Mouse (Mus musculus) CH12.LX (cell line): ENCODE data around the gene Krt18. TPM values are rescaled to one million over a fixed set of nuclear protein-coding genes. Genes with fewer than 3 reads are reported as not detected.

ENCODE experiments used
- DNase-seq: peaks from one replicate; pipeline ENCODE4 v3.0.0-alpha.2; 2013; ENCODE audit errors: extremely low read depth
- H3K27ac ChIP-seq: 2 replicates; pipeline ENCODE4 v1.5.1; 2012; ENCODE audit warnings: low read depth, mild to moderate bottlenecking, control low read depth, moderate library complexity; ENCODE audit not compliant: insufficient read depth
- H3K27me3 ChIP-seq: replicated peaks from 2 replicates; pipeline ENCODE3; 2012; ENCODE audit warnings: inconsistent platforms
- H3K36me3 ChIP-seq, 2 experiments: replicated peaks in 1 of 2; 2 replicates each; pipeline versions ENCODE3 to v1.6.1; 2012; ENCODE audit warnings: inconsistent platforms in 1 of 2, low read length in 1 of 2, mild to moderate bottlenecking in 1 of 2, mixed read lengths in 1 of 2, moderate library complexity in 1 of 2; ENCODE audit not compliant: control insufficient read depth in 1 of 2, insufficient read depth in 1 of 2
- H3K4me1 ChIP-seq, 2 experiments: 2 replicates each; pipeline ENCODE4 v1.6.1; 2012; ENCODE audit warnings: inconsistent platforms in 1 of 2, moderate library complexity in 1 of 2; ENCODE audit not compliant: insufficient read depth in 2 of 2, control insufficient read depth in 1 of 2
- H3K4me2 ChIP-seq: 2 replicates; pipeline ENCODE4 v1.6.1; 2012; ENCODE audit warnings: low read depth, mild to moderate bottlenecking, control low read depth; ENCODE audit not compliant: poor library complexity, insufficient read depth, severe bottlenecking
- H3K4me3 ChIP-seq, 3 experiments: fragments of 150-350 bp in 1 of 3; sonication (generic) in 1 of 3; replicated peaks in 1 of 3; 2 replicates each; pipeline versions ENCODE3 to v1.5.1; 2011 to 2012; ENCODE audit warnings: low read depth in 2 of 3, low read length in 2 of 3, mild to moderate bottlenecking in 2 of 3, moderate library complexity in 2 of 3, control low read depth in 1 of 3, improper control_type of control experiment in 1 of 3, inconsistent platforms in 1 of 3, mixed read lengths in 1 of 3; ENCODE audit not compliant: poor library complexity in 1 of 3
- H3K79me2 ChIP-seq: replicated peaks from 2 replicates; pipeline ENCODE4 v1.6.1; 2012; ENCODE audit warnings: mild to moderate bottlenecking, moderate library complexity; ENCODE audit not compliant: control insufficient read depth, poor library complexity, insufficient read depth, severe bottlenecking; ENCODE audit errors: extremely low read depth
- H3K9ac ChIP-seq: 2 replicates; pipeline ENCODE4 v1.6.1; 2012; ENCODE audit warnings: low read depth, mild to moderate bottlenecking, control low read depth, moderate library complexity; ENCODE audit not compliant: insufficient read depth
- H3K9me3 ChIP-seq: replicated peaks from 2 replicates; pipeline ENCODE3; 2012; ENCODE audit warnings: low read length, inconsistent platforms, mixed read lengths
- BHLHE40 ChIP-seq: IDR thresholded peaks from 2 replicates; pipeline ENCODE4 v1.6.1; 2011; ENCODE audit warnings: mild to moderate bottlenecking, low read depth, low read length, improper control_type of control experiment
- CHD1 ChIP-seq: IDR thresholded peaks from 2 replicates; pipeline ENCODE4 v1.6.1; 2012; ENCODE audit warnings: low read depth, low read length, improper control_type of control experiment, inconsistent platforms
- CTCF ChIP-seq, 2 experiments: IDR thresholded peaks in 1 of 2; conservative IDR thresholded peaks in 1 of 2; 2 replicates each; pipeline ENCODE4 v1.5.1; 2011 to 2012; ENCODE audit warnings: low read depth in 2 of 2, low read length in 2 of 2, improper control_type of control experiment in 1 of 2, inconsistent platforms in 1 of 2, mild to moderate bottlenecking in 1 of 2, moderate library complexity in 1 of 2
- E2F4 ChIP-seq: IDR thresholded peaks from 2 replicates; pipeline ENCODE4 v1.6.1; 2011; ENCODE audit warnings: low read depth, low read length, improper control_type of control experiment; ENCODE audit not compliant: insufficient replicate concordance
- ELF1 ChIP-seq: IDR thresholded peaks from 2 replicates; pipeline ENCODE4 v1.6.1; 2014; ENCODE audit warnings: low read depth, mild to moderate bottlenecking, inconsistent platforms, low read length, improper control_type of control experiment
- EP300 ChIP-seq: IDR thresholded peaks from 2 replicates; pipeline ENCODE4 v1.6.1; 2011; ENCODE audit warnings: low read length, improper control_type of control experiment
- HCFC1 ChIP-seq: IDR thresholded peaks from 2 replicates; pipeline ENCODE4 v1.6.1; 2012; ENCODE audit warnings: low read depth, mild to moderate bottlenecking, inconsistent platforms, low read length, improper control_type of control experiment
- JUN ChIP-seq: IDR thresholded peaks from 2 replicates; pipeline ENCODE4 v1.6.1; 2011; ENCODE audit warnings: low read depth, mild to moderate bottlenecking, low read length, improper control_type of control experiment, moderate library complexity; ENCODE audit not compliant: insufficient read depth
- JUND ChIP-seq: conservative IDR thresholded peaks from 2 replicates; pipeline ENCODE4 v1.6.1; 2011; ENCODE audit warnings: low read depth, low read length, improper control_type of control experiment
- KAT2A ChIP-seq: IDR thresholded peaks from 2 replicates; pipeline ENCODE4 v1.6.1; 2012; ENCODE audit warnings: low read length, improper control_type of control experiment, inconsistent platforms; ENCODE audit not compliant: insufficient replicate concordance
- MAFK ChIP-seq: IDR thresholded peaks from 2 replicates; pipeline ENCODE4 v1.6.1; 2011; ENCODE audit warnings: low read length, improper control_type of control experiment; ENCODE audit not compliant: insufficient replicate concordance
- MAX ChIP-seq: IDR thresholded peaks from 2 replicates; pipeline ENCODE4 v1.6.1; 2011; ENCODE audit warnings: low read length, improper control_type of control experiment
- MEF2A ChIP-seq: IDR thresholded peaks from 2 replicates; pipeline ENCODE4 v1.6.1; 2014; ENCODE audit warnings: low read depth, mild to moderate bottlenecking, inconsistent platforms, low read length, improper control_type of control experiment, borderline replicate concordance
- MXI1 ChIP-seq: IDR thresholded peaks from 2 replicates; pipeline ENCODE4 v1.6.1; 2011; ENCODE audit warnings: mild to moderate bottlenecking, low read depth, low read length, improper control_type of control experiment
- MYC ChIP-seq: IDR thresholded peaks from 2 replicates; pipeline ENCODE4 v1.6.1; 2011; ENCODE audit warnings: low read depth, mild to moderate bottlenecking, improper control_type of control experiment, low read length
- NELFE ChIP-seq: IDR thresholded peaks from 2 replicates; pipeline ENCODE4 v1.6.1; 2011; ENCODE audit warnings: low read depth, low read length, improper control_type of control experiment
- POLR2A ChIP-seq: IDR thresholded peaks from 2 replicates; pipeline ENCODE4 v1.6.1; 2011; ENCODE audit warnings: low read depth, mild to moderate bottlenecking, improper control_type of control experiment, low read length
- RAD21 ChIP-seq: IDR thresholded peaks from 2 replicates; pipeline ENCODE4 v1.6.1; 2011; ENCODE audit warnings: low read depth, mild to moderate bottlenecking, low read length, improper control_type of control experiment, moderate library complexity
- SMC3 ChIP-seq: IDR thresholded peaks from 2 replicates; pipeline ENCODE4 v1.6.1; 2011; ENCODE audit warnings: low read depth, low read length, improper control_type of control experiment
- USF1 ChIP-seq: IDR thresholded peaks from 2 replicates; pipeline ENCODE4 v1.6.1; 2014; ENCODE audit warnings: low read depth, mild to moderate bottlenecking, inconsistent platforms, low read length, improper control_type of control experiment
- USF2 ChIP-seq: conservative IDR thresholded peaks from 2 replicates; pipeline ENCODE4 v1.6.1; 2011; ENCODE audit warnings: low read depth, low read length, improper control_type of control experiment
- ZNF384 ChIP-seq: IDR thresholded peaks from 2 replicates; pipeline ENCODE4 v1.6.1; 2012; ENCODE audit warnings: low read depth, low read length, improper control_type of control experiment, inconsistent platforms
- dilution Hi-C: fragments of 300-500 bp; cut with MboI; formaldehyde crosslinking; loops from 2 replicates; pipeline ENCODE4 v1.14.3; 2020; ENCODE audit warnings: low sequenced_read_pairs; ENCODE audit not compliant: extremely low pct_unique_long_range_greater_than_20kb, extremely low pct_ligation_motif_present
- in situ Hi-C: fragments of 300-500 bp; cut with MboI; formaldehyde crosslinking; loops from 3 replicates; pipeline ENCODE4 v1.14.3; 2019; ENCODE audit warnings: low sequenced_read_pairs, low pct_ligation_motif_present, low pct_unique_long_range_greater_than_20kb, mixed read lengths
- polyA plus RNA-seq: library from polyadenylated mRNA; unstranded; fragments of >175 nt; gene quantifications from 2 replicates; pipeline ENCODE4 v1.2.1, GENCODE M21; 2012; ENCODE audit warnings: low read depth; ENCODE audit not compliant: insufficient read length
- total RNA-seq, 2 experiments: library from RNA; depleted of rRNA; stranded (reverse); fragments of 300-350 nt in 1 of 2; fragments of >200 nt in 1 of 2; gene quantifications; 2 replicates each; pipeline ENCODE4 v1.2.3; 2012 to 2014

Gene Krt18
- total and polyA plus RNA-seq, 3 experiments = 0.21 TPM; not detected in 2

GRCm38 (mm10) chr15:101983315-101983948 lies 44.5 kb upstream of the Krt18 start:
- no peak for DNase-seq
- H3K36me3 ChIP-seq = no peaks in the 10 kb centered on the region
- peaks cover 5 to 19% of the 10 kb centered on the region in 2 experiments; a peak in 3 of 4 replicates for H3K4me1 ChIP-seq
- TF ChIP-seq MEF2A = no peak
- no peak for TF ChIP-seq EP300
- TF ChIP-seq MYC = no peak
- H3K27ac ChIP-seq = no peak overlapping the region
- H3K27me3 ChIP-seq = peaks cover 36% of the 10 kb centered on the region
- H3K4me2 ChIP-seq = peak overlapping the region; percentile 94
- dilution Hi-C loops = no loop called here
- peak overlapping the region in 1 of 3 experiments; percentile 22 for H3K4me3 ChIP-seq
- in situ Hi-C loops = loop anchor here (5.0 kb wide), 2 partner anchors 211 to 646 kb away; no protein-coding TSS in a partner anchor
- H3K79me2 ChIP-seq = no peaks in the 10 kb centered on the region
- no peaks in the 10 kb centered on the region for H3K9me3 ChIP-seq
- H3K9ac ChIP-seq = no peak overlapping the region

- DNase-seq = peak; percentile 99
- H3K4me1 ChIP-seq = peaks cover 5 to 22% of the 10 kb centered on the region in 2 experiments; a peak in 3 of 4 replicates
- in situ Hi-C loops (loop anchor here (5.0 kb wide), 2 partner anchors 212 to 647 kb away; no protein-coding TSS in a partner anchor), dilution Hi-C loops (no loop called here)
- H3K27ac ChIP-seq = 0 out of 2 replicates have a peak overlapping the region, but pooled peaks have one; percentile 20
- TF ChIP-seq USF1 (peak; percentile 14; the same call in 1 of the 2 replicates), MXI1 (peak; percentile 94), MYC (peak; percentile 99), JUND (no peak), MAFK (no peak), CTCF (conservative IDR thresholded peaks at IDR 0.05 in 1 of 2, IDR thresholded peaks at IDR 0.05 in 1 of 2; ENCODE audit: low read depth in 2 of 2, low read length in 2 of 2) (peak; percentile 89 to 94), NELFE (no peak), BHLHE40 (peak; percentile 96), RAD21 (peak; percentile 91), HCFC1 (peak; percentile 58), MAX (peak; percentile 95), ZNF384 (peak; percentile 77), E2F4 (no peak), JUN (no peak), ELF1 (peak; percentile 85), POLR2A (peak; percentile 49), CHD1 (no peak), USF2 (peak; percentile 17; the same call in 1 of the 2 replicates), KAT2A (no peak), SMC3 (peak; percentile 78)
- peaks cover 35% of the 10 kb centered on the region for H3K27me3 ChIP-seq
- peak overlapping the region; percentile 48 for H3K9ac ChIP-seq
- no peaks in the 10 kb centered on the region for H3K9me3 ChIP-seq
- peak overlapping the region; percentile 94 for H3K4me2 ChIP-seq
- peak overlapping the region in 2 of 3 experiments; percentile 6 to 22 for H3K4me3 ChIP-seq
- no peaks in the 10 kb centered on the region for H3K36me3 ChIP-seq
- no peaks in the 10 kb centered on the region for H3K79me2 ChIP-seq
These were observed 43.9 kb upstream of the Krt18 start for GRCm38 (mm10) chr15:101983949-101984601.
